Mouse (Mus musculus): ENCODE data around the gene Lmntd1. TPM values are rescaled to one million over a fixed set of nuclear protein-coding genes. Genes with fewer than 3 reads are reported as not detected.

The Lmntd1 gene
- total and polyA plus RNA-seq, 3 experiments, result 0.08 to 0.43 (median 0.26) TPM

DNA sequence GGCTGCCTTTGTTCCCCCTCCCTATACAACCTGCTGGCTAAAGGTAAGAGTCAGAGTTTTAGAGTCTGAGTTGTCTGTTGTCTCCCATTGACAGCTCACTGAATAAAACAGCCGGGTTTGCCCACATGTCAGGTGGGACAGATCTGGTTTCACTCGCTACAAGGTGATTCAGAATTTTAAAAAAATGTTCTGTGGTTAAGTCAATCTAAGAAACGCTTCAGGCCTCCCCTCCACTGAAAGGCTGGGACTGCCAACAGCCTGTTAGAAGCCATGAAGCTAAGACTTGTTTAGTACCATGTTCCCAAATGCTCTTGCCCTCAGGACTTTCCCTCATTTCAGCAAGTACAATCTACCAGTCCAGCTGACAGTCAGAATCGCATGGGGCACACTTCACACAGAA is 244.8 kb downstream of the Lmntd1 start:
- Histone ChIP-seq H3K27me3 (replicated peaks) (no peaks in the 10 kb centered on the region), H3K27ac (ENCODE audit: insufficient read depth, low read depth) (no peak overlapping the region), H3K9me3 (replicated peaks; ENCODE audit: low read length) (no peaks in the 10 kb centered on the region), H3K4me3 (replicated peaks in 1 of 3; ENCODE audit: low read depth in 2 of 3, low read length in 2 of 3, poor library complexity in 1 of 3) (no peak overlapping the region), H3K4me2 (ENCODE audit: insufficient read depth, low read depth, poor library complexity, severe bottlenecking) (no peak overlapping the region), H3K4me1 (ENCODE audit: control insufficient read depth in 1 of 2, insufficient read depth in 2 of 2) (peaks cover 0 to 13% of the 10 kb centered on the region in 2 experiments; a peak in 1 of 4 replicates), H3K36me3 (replicated peaks in 1 of 2; ENCODE audit: control insufficient read depth in 1 of 2, insufficient read depth in 1 of 2, low read length in 1 of 2) (no peaks in the 10 kb centered on the region), H3K79me2 (replicated peaks; ENCODE audit: control insufficient read depth, extremely low read depth, insufficient read depth, poor library complexity, severe bottlenecking) (no peaks in the 10 kb centered on the region), H3K9ac (ENCODE audit: insufficient read depth, low read depth) (no peak overlapping the region)
- dilution Hi-C loops (cut with MboI; ENCODE audit: extremely low pct_ligation_motif_present, extremely low pct_unique_long_range_greater_than_20kb, low sequenced_read_pairs), result no loop called here
- in situ Hi-C loops (cut with MboI; ENCODE audit: low pct_ligation_motif_present, low pct_unique_long_range_greater_than_20kb, low sequenced_read_pairs), result loop anchor here (10.0 kb wide), 1 partner anchor 426 kb away; no protein-coding TSS in a partner anchor
- DNase-seq (ENCODE audit: extremely low read depth), result no peak
- TF ChIP-seq MXI1 (IDR thresholded peaks at IDR 0.05; ENCODE audit: low read depth, low read length) (no peak), MYC (IDR thresholded peaks at IDR 0.05; ENCODE audit: low read depth, low read length) (no peak), RAD21 (IDR thresholded peaks at IDR 0.05; ENCODE audit: low read depth, low read length) (no peak), ELF1 (IDR thresholded peaks at IDR 0.05; ENCODE audit: low read depth, low read length) (no peak), SIN3A (IDR thresholded peaks at IDR 0.05; ENCODE audit: low read length) (no peak), BHLHE40 (IDR thresholded peaks at IDR 0.05; ENCODE audit: low read depth, low read length) (no peak), EP300 (IDR thresholded peaks at IDR 0.05; ENCODE audit: low read length) (no peak), PAX5 (IDR thresholded peaks at IDR 0.05; ENCODE audit: low read length) (no peak), TBP (conservative IDR thresholded peaks at IDR 0.05; ENCODE audit: low read depth, low read length) (no peak)

GRCm38 (mm10) chr6:145366488-145366887 is 247.6 kb downstream of the Lmntd1 start:
- Histone ChIP-seq H3K9me3 (replicated peaks; ENCODE audit: low read length) (no peaks in the 10 kb centered on the region), H3K36me3 (replicated peaks in 1 of 2; ENCODE audit: control insufficient read depth in 1 of 2, insufficient read depth in 1 of 2, low read length in 1 of 2) (no peaks in the 10 kb centered on the region), H3K4me3 (replicated peaks in 1 of 3; ENCODE audit: low read depth in 2 of 3, low read length in 2 of 3, poor library complexity in 1 of 3) (no peak overlapping the region), H3K4me1 (ENCODE audit: control insufficient read depth in 1 of 2, insufficient read depth in 2 of 2) (peaks cover 0 to 10% of the 10 kb centered on the region in 2 experiments; a peak in 1 of 4 replicates), H3K9ac (ENCODE audit: insufficient read depth, low read depth) (no peak overlapping the region), H3K27ac (ENCODE audit: insufficient read depth, low read depth) (no peak overlapping the region), H3K4me2 (ENCODE audit: insufficient read depth, low read depth, poor library complexity, severe bottlenecking) (no peak overlapping the region), H3K27me3 (replicated peaks) (no peaks in the 10 kb centered on the region), H3K79me2 (replicated peaks; ENCODE audit: control insufficient read depth, extremely low read depth, insufficient read depth, poor library complexity, severe bottlenecking) (no peaks in the 10 kb centered on the region)
- in situ Hi-C loops (cut with MboI; ENCODE audit: low pct_ligation_motif_present, low pct_unique_long_range_greater_than_20kb, low sequenced_read_pairs) (loop anchor here (10.0 kb wide), 1 partner anchor 428 kb away; no protein-coding TSS in a partner anchor), dilution Hi-C loops (cut with MboI; ENCODE audit: extremely low pct_ligation_motif_present, extremely low pct_unique_long_range_greater_than_20kb, low sequenced_read_pairs) (no loop called here)
- DNase-seq (ENCODE audit: extremely low read depth), result no peak
- TF ChIP-seq CTCF (conservative IDR thresholded peaks at IDR 0.05 in 1 of 2, IDR thresholded peaks at IDR 0.05 in 1 of 2; ENCODE audit: low read depth in 2 of 2, low read length in 2 of 2), result no peak
- TF ChIP-seq ZKSCAN1 (IDR thresholded peaks at IDR 0.05; ENCODE audit: borderline replicate concordance, low read depth, low read length), result no peak

GRCm38 (mm10) chr6:145363698-145364097 is 250.4 kb downstream of the Lmntd1 start:
- TF ChIP-seq BHLHE40 (IDR thresholded peaks at IDR 0.05; ENCODE audit: low read depth, low read length) (no peak), TCF12 (IDR thresholded peaks at IDR 0.05; ENCODE audit: low read depth, low read length) (no peak), MYC (IDR thresholded peaks at IDR 0.05; ENCODE audit: low read depth, low read length) (no peak), POLR2A (IDR thresholded peaks at IDR 0.05; ENCODE audit: low read depth, low read length) (no peak), NELFE (IDR thresholded peaks at IDR 0.05; ENCODE audit: low read depth, low read length) (no peak), CHD2 (IDR thresholded peaks at IDR 0.05; ENCODE audit: low read length) (no peak), NRF1 (IDR thresholded peaks at IDR 0.05; ENCODE audit: low read depth, low read length) (no peak), TBP (conservative IDR thresholded peaks at IDR 0.05; ENCODE audit: low read depth, low read length) (no peak)
- in situ Hi-C loops (cut with MboI; ENCODE audit: low pct_ligation_motif_present, low pct_unique_long_range_greater_than_20kb, low sequenced_read_pairs), result loop anchor here (10.0 kb wide), 1 partner anchor 431 kb away; no protein-coding TSS in a partner anchor
- no peaks in the 10 kb centered on the region for H3K79me2 ChIP-seq (replicated peaks; ENCODE audit: control insufficient read depth, extremely low read depth, insufficient read depth, poor library complexity, severe bottlenecking)
- no peak overlapping the region for H3K27ac ChIP-seq (ENCODE audit: insufficient read depth, low read depth)
- H3K27me3 ChIP-seq (replicated peaks), result no peaks in the 10 kb centered on the region
- H3K9ac ChIP-seq (ENCODE audit: insufficient read depth, low read depth), result no peak overlapping the region
- DNase-seq (ENCODE audit: extremely low read depth), result no peak
- H3K4me1 ChIP-seq (ENCODE audit: control insufficient read depth in 1 of 2, insufficient read depth in 2 of 2), result peaks cover 0 to 8% of the 10 kb centered on the region in 2 experiments; a peak in 2 of 4 replicates
- no peak overlapping the region for H3K4me3 ChIP-seq (replicated peaks in 1 of 3; ENCODE audit: low read depth in 2 of 3, low read length in 2 of 3, poor library complexity in 1 of 3)
- H3K9me3 ChIP-seq (replicated peaks; ENCODE audit: low read length), result no peaks in the 10 kb centered on the region
- H3K36me3 ChIP-seq (replicated peaks in 1 of 2; ENCODE audit: control insufficient read depth in 1 of 2, insufficient read depth in 1 of 2, low read length in 1 of 2), result no peaks in the 10 kb centered on the region
- no peak overlapping the region for H3K4me2 ChIP-seq (ENCODE audit: insufficient read depth, low read depth, poor library complexity, severe bottlenecking)
- dilution Hi-C loops (cut with MboI; ENCODE audit: extremely low pct_ligation_motif_present, extremely low pct_unique_long_range_greater_than_20kb, low sequenced_read_pairs), result no loop called here

Measured in CH12.LX (cell line).